Mouse (Mus musculus) megakaryocyte, adult 5-6 weeks (primary cell): ENCODE results near the gene Clk4. TPM values are rescaled to one million over a fixed set of nuclear protein-coding genes. Genes with fewer than 3 reads are reported as not detected.

Experiments
- ATAC-seq: 2 replicates; pipeline ENCODE4 v1.8.0; 2016; ENCODE audit warnings: mild to moderate bottlenecking, inconsistent platforms; ENCODE audit not compliant: poor library complexity, severe bottlenecking
- total RNA-seq, 2 experiments: library from RNA; stranded (forward) in 1 of 2; stranded (reverse) in 1 of 2; fragments of 153-499, 151-499 nt in 1 of 2; fragments of 221-1000, 200-1000 nt in 1 of 2; gene quantifications; 2 replicates each; pipeline versions ENCODE4 v1.2.3 to v1.2.4; 2015 to 2017

The Clk4 gene
- total RNA-seq (2015) (152 and 158 TPM in 2 replicates), total RNA-seq (2017) (162 and 164 TPM in 2 replicates)

GRCm38 (mm10) chr11:51261680-51262219 is at the start of gene Clk4:
Gene Clk4 (plus strand): TSS chr11:51261730.
- no peak for ATAC-seq

- no peak for ATAC-seq
Observed at GRCm38 (mm10) chr11:51214021-51214420, 47.5 kb upstream of the Clk4 start.

GRCm38 (mm10) chr11:51219396-51219980 is 42.0 kb upstream of the Clk4 start:
- no peak for ATAC-seq

DNA sequence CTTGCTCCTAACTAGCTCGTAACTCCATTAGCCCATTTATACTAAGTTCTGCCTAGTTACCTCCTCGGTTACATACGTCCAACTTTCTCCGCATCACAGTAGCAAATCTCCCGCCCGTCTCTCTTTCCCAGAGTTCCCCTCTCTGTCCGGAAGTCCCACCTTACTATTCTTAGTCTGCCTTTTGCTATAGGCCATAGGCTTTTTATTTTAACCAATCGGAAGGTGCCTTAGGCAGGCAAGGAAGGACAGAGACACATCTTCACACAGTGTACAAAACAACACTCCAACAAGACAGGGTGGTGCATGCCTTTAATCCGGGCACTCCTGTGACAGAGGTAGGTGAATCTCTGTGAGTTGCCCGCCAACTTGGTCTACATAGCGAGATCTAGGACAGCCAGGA is 41.2 kb upstream of the Clk4 start, which contains the start of gene Gm12569:
TSS of gene Gm12569 (plus strand) at position 166 of the 400 bp plus-strand sequence.
- ATAC-seq: no peak

GRCm38 (mm10) chr11:51227104-51227503 is 34.4 kb upstream of the Clk4 start:
- ATAC-seq: no peak

GRCm38 (mm10) chr11:51234626-51235025 is 26.9 kb upstream of the Clk4 start:
- ATAC-seq: no peak

DNA sequence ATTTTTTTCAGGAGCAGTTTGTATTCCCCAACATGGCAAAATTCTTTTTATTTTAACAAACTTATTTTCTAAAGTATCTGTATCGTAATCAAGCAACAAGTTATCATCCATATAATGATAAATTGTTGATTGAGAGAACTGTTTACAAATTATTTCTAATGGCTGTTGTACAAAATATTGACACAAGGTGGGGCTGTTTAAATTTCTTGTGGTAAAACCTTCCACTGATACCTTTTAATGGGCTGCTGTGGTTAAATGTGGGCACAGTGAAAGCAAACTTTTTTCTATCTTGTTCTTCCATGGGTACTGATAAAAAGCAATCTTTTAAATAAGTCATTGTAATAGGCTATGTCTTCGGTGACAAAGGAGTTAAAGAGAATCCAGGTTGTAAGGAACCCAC is 18.6 kb upstream of the Clk4 start:
- no peak for ATAC-seq

DNA sequence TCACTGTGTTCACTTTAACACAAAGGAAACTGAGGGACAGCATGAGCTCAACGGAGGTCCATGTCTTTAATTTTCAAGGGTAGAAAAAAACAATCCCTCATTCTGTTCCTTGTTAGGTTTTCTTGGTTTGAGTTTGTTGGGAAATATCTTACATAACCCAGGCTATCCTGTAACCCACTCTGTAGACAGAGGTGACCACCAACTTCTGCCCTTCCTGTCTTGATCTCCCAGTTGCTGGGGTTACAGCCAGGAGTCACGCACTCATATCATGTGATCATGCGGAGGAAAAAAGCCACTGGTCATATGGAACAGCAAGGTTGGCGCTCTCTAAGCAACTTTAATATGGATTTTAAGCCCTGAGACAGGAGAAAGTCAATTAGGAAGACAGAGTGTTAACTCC is 4.5 kb upstream of the Clk4 start:
- ATAC-seq: peak; percentile 52

DNA sequence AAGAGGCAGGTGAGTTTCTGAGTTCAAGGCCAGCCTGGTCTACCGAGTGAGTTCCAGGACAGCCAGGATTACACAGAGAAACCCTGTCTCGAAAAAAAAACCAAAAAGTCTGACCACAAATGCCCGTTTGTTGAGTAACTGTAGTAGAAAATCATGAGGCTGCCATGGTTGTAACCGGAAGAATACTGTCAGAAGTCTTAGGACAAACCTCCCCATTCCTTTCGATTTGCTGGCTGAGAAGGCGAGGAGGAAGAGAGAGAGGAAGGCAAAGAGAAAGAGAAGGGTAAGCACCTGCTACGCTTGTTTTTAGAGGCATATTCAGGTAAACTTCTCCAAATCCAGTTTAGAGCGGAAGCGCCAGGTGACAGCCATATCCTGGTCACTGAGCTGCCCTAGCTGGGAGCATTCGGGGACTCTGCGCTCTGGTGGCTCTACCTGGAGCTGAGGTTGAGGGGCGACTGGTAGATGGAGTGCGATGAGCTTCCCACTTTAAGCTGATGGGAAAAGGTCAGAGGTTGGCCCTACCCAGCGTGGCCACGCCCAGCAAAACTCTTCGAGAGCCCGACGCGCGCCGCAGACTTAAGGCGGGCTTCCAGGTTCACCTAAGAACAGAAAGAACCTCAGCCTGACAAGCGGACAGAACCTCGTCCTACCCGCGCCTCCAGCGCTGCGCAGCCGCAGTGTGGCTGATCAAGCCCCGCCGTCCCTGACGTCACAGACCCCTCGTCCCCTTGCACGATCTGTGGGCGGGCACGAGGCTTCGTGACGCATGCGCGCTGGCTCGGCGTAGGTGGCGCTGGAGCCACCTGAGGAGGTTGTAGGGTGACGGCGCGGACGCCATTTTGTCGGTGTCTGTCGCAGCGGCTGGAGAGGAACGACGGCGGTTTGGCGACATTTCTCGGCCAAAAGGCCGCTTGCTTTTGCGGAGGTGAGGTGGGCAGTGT is 1.1 kb downstream of the Clk4 start, which contains the start of gene BC049762:
TSS of gene BC049762 (minus strand) at position 705 of the 944 bp plus-strand sequence.
- peak; percentile 80 for ATAC-seq

DNA sequence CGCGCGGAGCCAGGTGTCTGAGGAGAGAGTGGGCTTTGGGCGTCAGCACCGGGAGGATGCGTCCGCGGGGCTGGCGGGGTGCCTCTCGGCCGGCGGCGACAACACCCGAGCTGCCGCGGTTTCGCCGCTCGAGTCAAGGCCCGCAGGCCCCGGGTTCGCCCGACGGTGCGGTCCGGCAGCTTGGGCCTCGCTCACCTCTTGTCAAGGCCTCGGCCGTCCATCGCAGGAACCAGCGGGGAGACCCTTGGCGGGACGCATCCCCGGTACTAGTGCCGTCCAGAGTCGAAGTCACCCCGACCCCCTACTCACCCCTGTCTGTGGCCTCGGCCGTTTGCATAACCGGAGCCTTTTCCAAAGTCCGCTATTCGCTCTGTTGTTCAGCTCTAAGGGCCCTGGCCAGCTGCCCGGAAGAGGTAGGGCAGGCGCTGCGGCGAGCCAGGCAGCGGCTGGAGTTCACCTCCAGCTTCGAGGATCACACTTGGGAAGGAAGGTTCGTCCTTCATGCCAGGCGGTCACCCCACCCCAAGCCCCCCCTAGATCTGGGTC is 1.8 kb downstream of the Clk4 start:
- peak; percentile 14 for ATAC-seq

GRCm38 (mm10) chr11:51264352-51264751 is 2.8 kb downstream of the Clk4 start:
- ATAC-seq: peak; percentile 56

GRCm38 (mm10) chr11:51265326-51265725 is 3.8 kb downstream of the Clk4 start:
- no peak for ATAC-seq

DNA sequence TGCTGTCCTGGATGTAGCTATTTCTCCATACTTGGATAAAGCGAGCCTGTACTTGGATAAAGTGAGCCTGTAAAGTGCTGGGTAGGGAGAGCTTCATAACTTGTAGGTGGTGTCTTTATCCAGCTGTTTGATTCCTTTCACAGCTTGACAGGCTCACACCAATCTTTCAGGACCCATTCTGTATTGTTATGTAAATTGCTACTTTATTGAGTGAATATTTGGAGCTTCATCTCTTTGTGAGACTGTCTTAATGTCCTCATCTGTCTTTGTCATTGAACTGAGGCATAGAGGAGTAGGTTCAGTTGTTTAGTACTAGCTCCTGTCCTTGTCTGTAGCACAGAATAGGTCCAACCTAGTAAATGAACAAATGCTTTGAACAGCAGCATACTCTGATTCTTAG is 12.9 kb downstream of the Clk4 start:
- no peak for ATAC-seq

GRCm38 (mm10) chr11:51289564-51290041 is 28.1 kb downstream of the Clk4 start, which contains the start of gene Col23a1:
Gene Col23a1 (plus strand): TSS chr11:51289920.
- peak; percentile 67 for ATAC-seq

DNA sequence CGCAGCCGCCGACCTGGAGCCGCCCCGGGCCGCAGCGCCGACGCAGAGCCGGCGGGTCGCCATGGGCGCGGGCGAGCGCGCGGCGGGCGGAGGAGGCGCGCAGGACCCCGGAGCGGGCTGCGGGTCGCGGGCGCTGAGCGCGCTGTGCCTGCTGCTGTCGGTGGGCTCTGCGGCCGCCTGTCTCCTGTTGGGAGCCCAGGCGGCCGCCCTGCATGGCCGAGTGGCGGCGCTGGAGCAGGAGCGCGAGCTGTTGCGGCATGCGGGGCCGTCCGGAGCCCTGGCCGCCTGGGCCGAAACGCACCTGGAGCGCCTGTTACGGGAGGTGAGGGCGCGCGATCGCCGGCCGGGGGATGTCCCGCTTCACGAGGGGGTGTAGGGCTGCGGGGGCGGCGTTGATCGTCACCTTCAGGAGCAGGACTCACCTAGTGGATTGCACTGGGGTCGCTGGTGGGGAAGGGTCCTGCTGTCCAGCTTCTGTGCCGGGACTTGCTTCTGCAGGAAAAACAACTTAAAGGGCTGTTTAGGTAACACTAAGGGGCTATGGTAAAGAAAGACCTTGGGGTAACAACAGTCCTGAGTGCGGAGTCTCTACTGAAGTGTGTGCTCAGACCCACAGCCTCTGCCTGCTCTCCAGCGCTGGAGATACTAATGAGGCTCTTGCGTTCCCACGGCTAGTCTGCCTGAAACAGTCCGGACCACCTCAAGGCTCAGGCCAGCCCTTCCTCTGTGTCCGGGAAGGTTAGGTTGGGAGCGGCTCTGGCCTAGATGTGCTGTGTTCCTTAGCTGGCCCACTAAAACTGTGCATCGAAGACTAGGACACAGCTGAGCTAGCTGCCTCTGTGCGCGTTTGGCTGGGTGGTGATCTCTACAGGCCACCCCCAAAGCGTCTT is 28.8 kb downstream of the Clk4 start:
- ATAC-seq: no peak

- ATAC-seq: no peak
Observed at GRCm38 (mm10) chr11:51293956-51294530, 32.5 kb downstream of the Clk4 start.

- ATAC-seq: no peak
Observed at GRCm38 (mm10) chr11:51295742-51296141, 34.2 kb downstream of the Clk4 start.

GRCm38 (mm10) chr11:51298691-51299090 is 37.2 kb downstream of the Clk4 start:
- ATAC-seq: no peak

DNA sequence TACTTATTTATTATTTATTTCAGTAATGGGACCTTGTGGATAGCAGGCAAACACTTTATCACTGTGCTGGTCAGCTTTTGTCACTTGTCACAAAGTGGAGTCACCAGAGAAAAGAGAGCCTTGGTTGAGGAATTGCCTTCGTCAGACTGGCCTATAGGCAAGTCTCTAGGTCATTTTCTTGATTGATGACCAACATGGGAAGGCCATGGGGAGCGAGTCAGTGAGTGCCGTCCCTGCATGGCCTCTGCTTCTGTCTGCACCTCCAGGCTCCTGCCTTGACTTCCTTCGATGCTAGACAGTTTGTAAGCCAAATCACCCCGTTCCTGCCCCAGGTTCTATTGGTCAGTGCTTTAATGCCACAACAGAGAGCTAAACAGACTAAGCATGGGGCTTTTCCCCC is 40.9 kb downstream of the Clk4 start:
- ATAC-seq: no peak
